Mouse (Mus musculus) MEL (cell line): ENCODE measurements at regions not wholly inside any gene's neighbourhood (a gene's known extent, or its start where the extent isn't known, plus 50 kb on each side); places are given as distances from the start of the nearest gene placed in this dataset.

Source experiments
- CTCF ChIP-seq, 3 experiments: IDR thresholded peaks in 2 of 3; conservative IDR thresholded peaks in 1 of 3; 2 replicates each; pipeline ENCODE4 v1.5.1; 2011 to 2012; ENCODE audit warnings: low read length in 3 of 3, low read depth in 2 of 3, mild to moderate bottlenecking in 2 of 3, improper control_type of control experiment in 1 of 3, inconsistent platforms in 1 of 3, mixed read lengths in 1 of 3, moderate library complexity in 1 of 3; ENCODE audit not compliant: control insufficient read depth in 1 of 3, insufficient read depth in 1 of 3, poor library complexity in 1 of 3, severe bottlenecking in 1 of 3
- E2F4 ChIP-seq: IDR thresholded peaks from 2 replicates; pipeline ENCODE4 v1.6.1; 2011; ENCODE audit warnings: low read depth, low read length, improper control_type of control experiment, borderline replicate concordance
- EP300 ChIP-seq, 2 experiments: IDR thresholded peaks; 2 replicates each; pipeline ENCODE4 v1.6.1; 2011; ENCODE audit warnings: improper control_type of control experiment in 2 of 2, low read length in 2 of 2, low read depth in 1 of 2, mild to moderate bottlenecking in 1 of 2
- GATA1 ChIP-seq: IDR thresholded peaks from 2 replicates; pipeline ENCODE4 v1.6.1; 2011; ENCODE audit warnings: low read depth, low read length, improper control_type of control experiment
- HCFC1 ChIP-seq: IDR thresholded peaks from 2 replicates; pipeline ENCODE4 v1.6.1; 2012; ENCODE audit warnings: low read depth, mild to moderate bottlenecking, inconsistent platforms, low read length, improper control_type of control experiment, moderate library complexity
- POLR2A ChIP-seq, 2 experiments: IDR thresholded peaks; 2 replicates each; pipeline ENCODE4 v1.6.1; 2011 to 2012; ENCODE audit warnings: low read length in 2 of 2, mild to moderate bottlenecking in 2 of 2, control low read depth in 1 of 2, improper control_type of control experiment in 1 of 2, low read depth in 1 of 2, moderate library complexity in 1 of 2; ENCODE audit not compliant: control insufficient read depth in 1 of 2, insufficient read depth in 1 of 2, poor library complexity in 1 of 2

DNA sequence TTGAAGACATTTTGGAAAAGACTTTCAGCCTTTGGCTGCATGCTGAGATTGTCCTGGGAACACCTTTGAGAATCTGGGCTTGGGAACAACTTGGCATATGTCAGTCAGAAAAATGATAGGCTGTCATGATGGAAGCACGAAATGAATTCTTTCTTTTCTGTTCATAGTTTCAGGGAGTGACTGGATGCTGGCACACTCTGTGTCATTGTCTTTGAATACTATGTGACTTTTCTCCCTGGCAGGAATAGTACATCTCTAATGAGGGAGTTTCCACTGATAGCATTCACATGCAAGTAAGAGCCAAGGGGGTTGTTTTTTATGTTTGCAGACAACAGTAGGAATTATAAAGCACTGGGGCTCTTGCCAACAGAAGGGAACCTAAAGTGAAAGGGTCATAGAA lies 177.9 kb downstream of the Rassf9 start:
- TF ChIP-seq POLR2A (IDR thresholded peaks at IDR 0.05; ENCODE audit: control insufficient read depth in 1 of 2, insufficient read depth in 1 of 2, low read depth in 1 of 2, low read length in 2 of 2, poor library complexity in 1 of 2): no peak
- no peak for TF ChIP-seq EP300 (IDR thresholded peaks at IDR 0.05; ENCODE audit: low read depth in 1 of 2, low read length in 2 of 2)
- no peak for TF ChIP-seq CTCF (IDR thresholded peaks at IDR 0.05 in 2 of 3, conservative IDR thresholded peaks at IDR 0.05 in 1 of 3; ENCODE audit: control insufficient read depth in 1 of 3, insufficient read depth in 1 of 3, low read depth in 2 of 3, low read length in 3 of 3, poor library complexity in 1 of 3, severe bottlenecking in 1 of 3)
- TF ChIP-seq GATA1: no peak
- no peak for TF ChIP-seq HCFC1
- TF ChIP-seq E2F4: no peak
